Mouse (Mus musculus) mature B cell (primary cell): ENCODE measurements around the gene Fut7.
"Not testable (repeated sequence)": the region's sequence is repeated elsewhere in the genome, so short reads cannot be mapped to it uniquely, and the experiment has no call there.

Experiments used
- in situ Hi-C: fragments of 300-500 bp; cut with MboI; formaldehyde crosslinking; loops from 2 replicates; pipeline ENCODE4 v1.14.3; 2019

The Fut7 gene

GRCm38 (mm10) chr2:25422587-25423410 is at the start of gene Fut7:
Gene Fut7 (plus strand): TSS chr2:25423267.
- in situ Hi-C loops = no loop called here

- in situ Hi-C loops = no loop called here
These were observed 49.6 kb upstream of the Fut7 start for GRCm38 (mm10) chr2:25373431-25373830.

DNA sequence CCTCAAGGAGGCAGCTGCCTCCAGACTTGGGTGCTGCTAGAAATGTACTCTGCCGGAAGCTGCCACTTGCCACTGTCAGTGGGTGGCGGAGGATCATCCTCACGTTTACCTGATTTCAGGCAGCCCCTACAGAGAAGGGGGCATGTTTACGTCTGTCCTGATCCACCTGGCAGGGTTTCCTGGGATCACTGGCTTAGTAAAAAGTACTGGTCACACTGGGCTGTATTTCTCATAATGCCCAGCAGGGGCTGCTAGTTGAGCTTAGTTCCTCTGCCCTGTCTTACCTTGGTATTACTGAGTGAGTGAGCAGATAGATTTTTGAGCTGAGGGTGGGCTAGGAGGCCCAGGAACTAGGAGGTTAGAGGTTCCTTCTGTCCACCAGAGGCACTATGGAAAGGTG is 46.5 kb upstream of the Fut7 start:
- in situ Hi-C loops = no loop called here

- in situ Hi-C loops = no loop called here
These were observed 38.6 kb upstream of the Fut7 start for GRCm38 (mm10) chr2:25384492-25384891.

DNA sequence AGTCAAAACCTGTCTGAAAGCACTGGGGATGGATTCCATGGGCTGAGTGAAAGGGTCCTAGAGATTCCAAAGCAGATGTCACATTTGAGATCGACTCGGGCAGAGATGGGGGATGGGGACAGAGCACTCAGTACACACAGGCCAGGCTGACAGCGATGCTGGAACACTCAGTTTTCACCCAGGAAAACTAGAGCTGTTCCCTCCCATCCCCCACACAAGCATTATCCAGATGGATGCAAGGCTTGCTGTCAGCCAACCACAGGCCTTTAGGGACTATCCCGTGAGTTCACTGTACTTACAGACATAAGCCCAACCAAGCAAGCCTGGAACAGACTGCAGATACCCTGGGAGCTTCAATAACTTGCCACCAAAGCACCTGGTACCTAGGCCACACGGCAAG is 31.8 kb upstream of the Fut7 start:
- in situ Hi-C loops = no loop called here

GRCm38 (mm10) chr2:25394281-25395221 is 28.5 kb upstream of the Fut7 start:
- in situ Hi-C loops = no loop called here

DNA sequence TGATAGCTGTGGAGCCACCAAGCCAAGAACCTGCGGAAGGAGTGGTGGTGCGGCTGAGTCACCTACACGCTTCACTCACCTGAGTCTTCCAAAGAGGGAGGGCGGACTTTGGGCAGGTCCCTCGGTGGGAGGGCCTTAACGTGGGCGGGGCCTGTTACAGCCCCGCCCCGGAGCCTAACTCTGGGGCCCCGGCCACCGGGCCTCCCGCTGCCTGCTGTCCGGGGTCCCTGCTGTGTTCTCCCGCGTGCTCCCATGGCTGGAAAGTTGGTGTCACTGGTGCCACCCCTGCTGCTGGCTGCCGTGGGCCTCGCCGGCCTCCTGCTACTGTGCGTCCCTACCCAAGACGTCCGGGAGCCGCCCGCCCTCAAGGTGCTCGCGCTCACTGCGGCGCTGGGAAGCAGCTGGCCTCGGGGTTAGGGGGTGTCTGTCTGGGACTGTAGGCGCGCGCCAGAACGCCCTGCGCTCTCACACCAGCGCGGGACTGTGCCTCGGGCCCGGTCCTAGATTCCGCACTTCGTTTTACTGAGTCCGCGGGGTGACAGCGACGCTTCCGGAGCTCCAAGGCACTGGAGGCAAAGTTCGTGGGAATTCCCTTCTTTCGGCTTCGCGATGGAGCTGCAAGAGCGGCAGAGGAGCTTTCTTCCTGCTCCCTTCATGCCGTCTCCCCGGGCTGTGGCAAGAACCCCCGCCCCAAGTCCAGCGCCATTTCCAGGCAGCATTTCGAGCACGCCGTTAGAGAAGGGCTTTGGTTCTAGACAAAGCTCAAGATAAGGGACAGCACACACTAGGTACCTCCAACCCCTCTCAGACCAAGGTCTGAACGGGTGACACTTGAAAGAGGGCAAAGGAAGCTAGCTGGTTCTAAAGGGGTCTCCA is 27.1 kb upstream of the Fut7 start, which contains the start of gene Entpd2:
Gene Entpd2 (plus strand): TSS at position 154 of the 876 bp plus-strand sequence.
- in situ Hi-C loops = no loop called here

GRCm38 (mm10) chr2:25396597-25396983 is 26.5 kb upstream of the Fut7 start:
- in situ Hi-C loops = no loop called here

DNA sequence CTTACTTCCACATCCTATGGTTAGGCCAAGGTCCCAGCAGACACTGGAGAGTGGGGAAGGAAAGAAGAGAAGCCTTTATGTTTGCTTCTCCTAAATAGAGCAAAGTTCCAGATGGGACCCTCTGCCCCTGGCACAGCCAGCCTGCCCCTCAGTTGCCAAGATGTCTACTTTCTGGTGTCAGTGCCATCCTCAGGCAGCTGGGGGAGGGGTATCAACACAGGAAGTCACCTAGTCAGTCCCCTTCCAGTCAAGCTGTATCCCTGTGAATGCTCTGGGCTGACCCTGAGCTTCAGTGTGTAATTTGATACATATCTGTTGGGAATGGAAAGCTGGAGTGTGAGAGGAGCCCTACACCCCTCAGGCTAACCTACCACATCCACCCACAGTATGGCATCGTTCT is 26.1 kb upstream of the Fut7 start:
- in situ Hi-C loops = no loop called here

- in situ Hi-C loops = no loop called here
These were observed 25.0 kb upstream of the Fut7 start for GRCm38 (mm10) chr2:25398065-25398464.

DNA sequence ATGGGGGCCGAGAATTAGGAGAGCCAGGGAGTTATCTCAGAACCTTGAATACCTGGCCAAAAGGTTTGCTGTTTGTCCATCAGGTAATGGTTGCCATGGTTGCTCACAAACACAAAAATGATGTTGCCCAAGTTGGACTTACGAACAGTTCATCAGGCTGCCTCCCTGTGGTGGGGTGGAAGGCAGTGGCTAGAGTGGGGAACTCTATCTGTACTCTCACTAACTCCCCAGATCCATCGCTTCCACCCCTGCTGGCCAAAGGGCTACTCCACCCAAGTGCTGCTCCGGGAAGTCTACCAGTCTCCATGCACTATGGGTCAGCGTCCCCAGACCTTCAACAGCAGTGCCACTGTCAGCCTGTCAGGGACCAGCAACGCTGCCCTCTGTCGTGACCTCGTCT is 24.0 kb upstream of the Fut7 start, which contains the start of gene Npdc1:
Gene Npdc1 (plus strand): TSS at position 301 of the 400 bp plus-strand sequence.
- in situ Hi-C loops = no loop called here

GRCm38 (mm10) chr2:25400291-25400690 is 22.8 kb upstream of the Fut7 start:
- in situ Hi-C loops = no loop called here

DNA sequence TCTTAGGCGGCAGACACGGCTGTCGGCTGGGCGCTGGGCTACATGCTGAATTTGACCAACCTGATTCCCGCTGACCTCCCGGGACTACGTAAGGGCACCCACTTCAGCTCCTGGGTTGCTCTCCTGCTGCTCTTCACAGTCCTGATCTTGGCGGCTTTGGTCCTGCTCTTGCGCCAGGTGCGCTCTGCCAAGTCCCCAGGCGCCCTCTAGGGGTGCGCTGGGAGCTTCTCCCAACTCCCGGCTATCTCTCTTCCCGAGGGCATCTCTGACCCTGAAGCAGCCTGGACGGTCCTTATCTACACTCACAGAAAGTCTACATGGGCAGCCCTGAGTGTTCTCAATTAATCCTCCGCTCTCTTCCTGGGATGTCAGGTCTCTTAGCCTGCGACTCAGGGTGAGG is 22.3 kb upstream of the Fut7 start:
- in situ Hi-C loops = no loop called here

- in situ Hi-C loops = no loop called here
These were observed 20.6 kb upstream of the Fut7 start for GRCm38 (mm10) chr2:25402377-25402971.

- in situ Hi-C loops = no loop called here
These were observed 20.0 kb upstream of the Fut7 start for GRCm38 (mm10) chr2:25402972-25403601.

DNA sequence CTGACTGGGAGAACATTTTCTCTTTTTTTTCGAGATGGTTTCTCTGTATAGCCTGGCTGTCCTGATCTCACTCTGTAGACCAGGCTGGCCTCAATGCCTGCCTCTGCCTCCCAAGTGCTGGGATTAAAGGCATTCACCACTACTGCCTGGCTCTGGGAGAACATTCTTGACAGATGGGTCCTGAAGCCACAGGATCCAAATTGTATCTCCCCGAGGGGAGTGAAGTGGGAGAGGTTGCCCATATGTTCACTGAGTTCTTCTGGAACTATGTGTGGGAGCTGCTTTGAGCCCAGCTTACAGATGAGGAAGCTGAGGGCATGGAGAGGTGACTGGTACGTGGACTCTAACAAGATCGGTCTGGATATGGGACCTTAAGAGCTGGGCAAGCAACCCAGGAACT is 19.1 kb upstream of the Fut7 start:
- in situ Hi-C loops = no loop called here

- in situ Hi-C loops = no loop called here
These were observed 14.2 kb upstream of the Fut7 start for GRCm38 (mm10) chr2:25408908-25409307.

DNA sequence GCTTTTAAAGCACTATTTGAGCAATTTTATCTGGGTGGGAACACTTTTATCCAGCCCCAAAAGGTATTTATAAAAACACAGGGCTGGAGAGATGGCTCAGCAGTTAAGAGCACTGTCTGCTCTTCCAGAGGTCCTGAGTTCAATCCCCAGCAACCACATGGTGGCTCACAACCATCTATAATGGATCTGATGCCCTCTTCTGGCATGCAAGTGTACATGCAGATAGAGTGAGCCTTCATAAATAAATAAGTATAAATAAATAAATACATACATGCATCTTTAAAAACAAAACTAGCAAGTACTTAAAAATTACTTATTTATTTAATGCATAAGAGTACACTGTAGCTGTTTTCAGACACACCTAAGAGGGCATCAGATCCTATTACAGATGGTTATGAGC is 9.6 kb upstream of the Fut7 start:
- in situ Hi-C loops = not testable (repeated sequence)

DNA sequence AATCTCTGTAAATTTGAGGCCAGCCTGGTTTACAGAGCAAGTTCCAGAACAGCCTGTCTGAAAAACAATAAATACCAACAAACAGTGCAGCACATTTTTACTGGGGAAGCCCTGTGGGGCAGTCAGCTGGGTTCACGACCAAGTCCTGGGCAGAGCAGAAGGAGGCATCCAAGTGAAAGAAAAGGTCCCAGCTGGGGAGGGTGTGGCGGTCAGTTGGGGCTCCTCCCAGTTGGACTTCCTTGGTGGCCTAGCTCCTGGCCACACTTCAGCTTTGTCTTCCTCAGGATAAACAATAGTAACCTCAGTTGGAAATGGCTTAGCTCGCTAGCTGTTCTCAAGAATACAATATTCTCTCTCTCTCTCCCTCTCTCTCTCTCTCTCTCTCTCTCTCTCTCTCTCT is 5.6 kb upstream of the Fut7 start:
- in situ Hi-C loops = no loop called here

GRCm38 (mm10) chr2:25421896-25422295 is 1.2 kb upstream of the Fut7 start:
- in situ Hi-C loops = no loop called here

GRCm38 (mm10) chr2:25423626-25424025 is 559 bp downstream of the Fut7 start:
- in situ Hi-C loops = no loop called here
